Comparison of ENCODE assay signal across 15 mouse cellular contexts in genomic region chr16:15259474-15259873, GRCm38 (mm10). TPM values are rescaled to one million over a fixed set of nuclear protein-coding genes. Genes with fewer than 3 reads are reported as not detected.
DNase-seq lines count a peak whose midpoint lies in the region; ATAC-seq and TF ChIP-seq lines count a peak whose summit lies in the region.
"Had no signal": no experiment of that assay in that cellular context is flagged by ENCODE, and none has a peak within 500 bp of the region (broad histone marks: within the 10 kb centered on the region; RNA-seq: fewer than 3 reads in every experiment).

No protein-coding gene starts in this region.

- DNase-seq in kidney, adult 8-10 months: no peak
- DNase-seq in stomach, postnatal 0 days (ENCODE audit: low spot score): no peak
- DNase-seq in cerebellum, adult 9-10 months: no peak
- no peak for DNase-seq in midbrain, embryonic 14.5 days
- DNase-seq: adrenal gland, postnatal 14 days; cerebellum, adult 8-10 months; forebrain, postnatal 0 days; thymus, adult 2 months had no signal

- no peak for TF ChIP-seq EP300 in stomach, postnatal 0 days (optimal IDR thresholded peaks at IDR 0.05)

- H3K27ac ChIP-seq in kidney, embryonic 16.5 days (ENCODE audit: low read length): peak overlapping the region; percentile 58; the same call in 1 of the 2 replicates
- H3K27ac ChIP-seq in stomach, embryonic 14.5 days (ENCODE audit: low read length): peak overlapping the region; percentile 24; the same call in 1 of the 2 replicates
- no peak overlapping the region for H3K27ac ChIP-seq in stomach, postnatal 0 days (replicated peaks)
- peak overlapping the region; percentile 62; the same call in 1 of the 2 replicates for H3K27ac ChIP-seq in limb, embryonic 12.5 days
- no peak overlapping the region for H3K27ac ChIP-seq in midbrain, embryonic 14.5 days (replicated peaks; ENCODE audit: low read depth, low read length)
- H3K27ac ChIP-seq: left cerebral cortex, adult 2 months; liver, embryonic 12.5 days; neural tube, embryonic 13.5 days had no signal

- 23% methylated on average over 6 of the region's 6 CpGs for WGBS in kidney, embryonic 16.5 days
- 62% methylated on average over 6 of the region's 6 CpGs for WGBS in stomach, embryonic 14.5 days
- 58% methylated on average over 6 of the region's 6 CpGs for WGBS in stomach, postnatal 0 days
- WGBS in limb, embryonic 12.5 days: 30% methylated on average over 6 of the region's 6 CpGs
- WGBS in midbrain, embryonic 14.5 days: 66% methylated on average over 6 of the region's 6 CpGs

- no peak overlapping the region for H3K4me3 ChIP-seq in kidney, embryonic 16.5 days (ENCODE audit: low read length)
- no peak overlapping the region for H3K4me3 ChIP-seq in stomach, embryonic 14.5 days (ENCODE audit: low read depth, low read length)
- no peak overlapping the region for H3K4me3 ChIP-seq in stomach, postnatal 0 days (ENCODE audit: low read depth, low read length)
- no peak overlapping the region for H3K4me3 ChIP-seq in limb, embryonic 12.5 days (replicated peaks)
- no peak overlapping the region for H3K4me3 ChIP-seq in midbrain, embryonic 14.5 days (replicated peaks; ENCODE audit: low read depth, low read length)
- H3K4me3 ChIP-seq: left cerebral cortex, adult 2 months; liver, embryonic 12.5 days; neural tube, embryonic 13.5 days had no signal

- H3K27me3 ChIP-seq in kidney, embryonic 16.5 days (ENCODE audit: insufficient read depth, low read length): no peaks in the 10 kb centered on the region
- H3K27me3 ChIP-seq in stomach, embryonic 14.5 days (ENCODE audit: control insufficient read depth, insufficient read depth, low read length): no peaks in the 10 kb centered on the region
- no peaks in the 10 kb centered on the region for H3K27me3 ChIP-seq in stomach, postnatal 0 days (ENCODE audit: control insufficient read depth, insufficient read depth, low read length)
- no peaks in the 10 kb centered on the region for H3K27me3 ChIP-seq in limb, embryonic 12.5 days
- no peaks in the 10 kb centered on the region for H3K27me3 ChIP-seq in midbrain, embryonic 14.5 days (ENCODE audit: control insufficient read depth, insufficient read depth, low read length)
- H3K27me3 ChIP-seq: liver, embryonic 12.5 days; neural tube, embryonic 13.5 days had no signal

- no peaks in the 10 kb centered on the region for H3K36me3 ChIP-seq in kidney, embryonic 16.5 days (ENCODE audit: insufficient read depth, low read length)
- no peaks in the 10 kb centered on the region for H3K36me3 ChIP-seq in stomach, embryonic 14.5 days (ENCODE audit: control insufficient read depth, insufficient read depth, low read length)
- no peaks in the 10 kb centered on the region for H3K36me3 ChIP-seq in stomach, postnatal 0 days (ENCODE audit: control insufficient read depth, insufficient read depth, low read length)
- H3K36me3 ChIP-seq in limb, embryonic 12.5 days: no peaks in the 10 kb centered on the region
- no peaks in the 10 kb centered on the region for H3K36me3 ChIP-seq in midbrain, embryonic 14.5 days (ENCODE audit: control insufficient read depth, insufficient read depth, low read length)
- H3K36me3 ChIP-seq: liver, embryonic 12.5 days; neural tube, embryonic 13.5 days had no signal

- H3K4me1 ChIP-seq in kidney, embryonic 16.5 days (ENCODE audit: insufficient read depth, low read length): peaks cover 12% of the 10 kb centered on the region
- H3K4me1 ChIP-seq in stomach, embryonic 14.5 days (ENCODE audit: control insufficient read depth, insufficient read depth, low read length): peaks cover 11% of the 10 kb centered on the region
- H3K4me1 ChIP-seq in stomach, postnatal 0 days (replicated peaks; ENCODE audit: control insufficient read depth, insufficient read depth): no peaks in the 10 kb centered on the region; the same call in 1 of the 2 replicates
- H3K4me1 ChIP-seq in limb, embryonic 12.5 days (replicated peaks): peaks cover 15% of the 10 kb centered on the region
- no peaks in the 10 kb centered on the region for H3K4me1 ChIP-seq in midbrain, embryonic 14.5 days (ENCODE audit: control insufficient read depth, insufficient read depth, low read length)
- H3K4me1 ChIP-seq: liver, embryonic 12.5 days had no signal

- TF ChIP-seq CTCF in stomach, postnatal 0 days (IDR thresholded peaks at IDR 0.05; ENCODE audit: low read depth): no peak

- no peaks in the 10 kb centered on the region for H3K9me3 ChIP-seq in kidney, embryonic 16.5 days (ENCODE audit: low read length)
- no peaks in the 10 kb centered on the region for H3K9me3 ChIP-seq in stomach, embryonic 14.5 days (ENCODE audit: control insufficient read depth, low read depth, low read length)
- H3K9me3 ChIP-seq in stomach, postnatal 0 days (ENCODE audit: control insufficient read depth, low read length): no peaks in the 10 kb centered on the region
- H3K9me3 ChIP-seq in limb, embryonic 12.5 days: no peaks in the 10 kb centered on the region
- H3K9me3 ChIP-seq in midbrain, embryonic 14.5 days (ENCODE audit: control insufficient read depth, low read length): no peaks in the 10 kb centered on the region
- H3K9me3 ChIP-seq: liver, embryonic 12.5 days; neural tube, embryonic 13.5 days had no signal

- peak; percentile 94 for ATAC-seq in kidney, embryonic 16.5 days (ENCODE audit: low FRiP score, low TSS enrichment)
- ATAC-seq in stomach, embryonic 14.5 days (ENCODE audit: insufficient number of reproducible peaks, insufficient read depth, low FRiP score, low read depth): no peak
- ATAC-seq in stomach, postnatal 0 days (ENCODE audit: low FRiP score, low TSS enrichment): no peak
- peak; percentile 73 for ATAC-seq in limb, embryonic 12.5 days (ENCODE audit: insufficient number of reproducible peaks, insufficient read depth, low FRiP score, low TSS enrichment, low read depth)
- no peak for ATAC-seq in midbrain, embryonic 14.5 days (ENCODE audit: low FRiP score, low TSS enrichment)
- ATAC-seq: forebrain, postnatal 0 days; hindbrain, embryonic 16.5 days; liver, embryonic 12.5 days had no signal

- no peak overlapping the region for H3K9ac ChIP-seq in kidney, embryonic 16.5 days (replicated peaks; ENCODE audit: low read length)
- no peak overlapping the region for H3K9ac ChIP-seq in stomach, embryonic 14.5 days (replicated peaks; ENCODE audit: low read depth, low read length)
- no peak overlapping the region for H3K9ac ChIP-seq in stomach, postnatal 0 days (ENCODE audit: low read length)
- no peak overlapping the region for H3K9ac ChIP-seq in limb, embryonic 12.5 days (replicated peaks)
- H3K9ac ChIP-seq in midbrain, embryonic 14.5 days (replicated peaks; ENCODE audit: low read length): no peak overlapping the region
- H3K9ac ChIP-seq: forebrain, postnatal 0 days; liver, embryonic 12.5 days; neural tube, embryonic 13.5 days had no signal

- no peak overlapping the region for H3K4me2 ChIP-seq in kidney, embryonic 16.5 days (replicated peaks; ENCODE audit: low read depth, low read length)
- H3K4me2 ChIP-seq in stomach, embryonic 14.5 days (replicated peaks; ENCODE audit: low read depth, low read length): no peak overlapping the region
- no peak overlapping the region for H3K4me2 ChIP-seq in stomach, postnatal 0 days (replicated peaks; ENCODE audit: low read depth)
- peak overlapping the region; percentile 19; the same call in 1 of the 2 replicates for H3K4me2 ChIP-seq in limb, embryonic 12.5 days
- no peak overlapping the region for H3K4me2 ChIP-seq in midbrain, embryonic 14.5 days (ENCODE audit: low read length)
- H3K4me2 ChIP-seq: liver, embryonic 12.5 days; neural tube, embryonic 13.5 days had no signal

RNA-seq across cellular contexts. Expression of gene Gm21897, which starts 57.8 kb away (rescaled TPM):
- polyA plus RNA-seq in kidney, embryonic 16.5 days (2015; fragmentation: Nextera tagmentation; extraction: Ambion mirVana): not detected in 2 replicates
- polyA plus RNA-seq in stomach, embryonic 14.5 days (2014; fragmentation: Nextera tagmentation; extraction: Ambion mirVana): not detected in 2 replicates
- not detected in 2 replicates for polyA plus RNA-seq in stomach, postnatal 0 days (2015; fragmentation: Nextera tagmentation; extraction: Ambion mirVana)
- not detected in 2 replicates for polyA plus RNA-seq in limb, embryonic 12.5 days (2016; fragmentation: Nextera tagmentation; extraction: Ambion mirVana)
- not detected in 2 replicates for polyA plus RNA-seq in midbrain, embryonic 14.5 days (2014; fragmentation: Nextera tagmentation; extraction: Ambion mirVana)
- polyA plus RNA-seq: forebrain, postnatal 0 days; hindbrain, embryonic 16.5 days; liver, embryonic 12.5 days; neural tube, embryonic 13.5 days; thymus, adult 2 months had no signal

Comparison
In these comparisons a context has a peak if more than half of its experiments do, and no peak if none do; other contexts are left out.
1. H3K27ac ChIP-seq: peak in kidney, embryonic 16.5 days (single experiment), stomach, embryonic 14.5 days (single experiment) and limb, embryonic 12.5 days (single experiment); none in stomach, postnatal 0 days (single experiment) and midbrain, embryonic 14.5 days (single experiment).
2. ATAC-seq: peak in kidney, embryonic 16.5 days (single experiment) and limb, embryonic 12.5 days (single experiment); none in stomach, embryonic 14.5 days (single experiment), stomach, postnatal 0 days (single experiment) and midbrain, embryonic 14.5 days (single experiment).